Mouse (Mus musculus): ENCODE results near the gene Cend1. TPM values are rescaled to one million over a fixed set of nuclear protein-coding genes. Genes with fewer than 3 reads are reported as not detected.

The Cend1 gene
- 0.25 TPM in 2 replicates for polyA plus RNA-seq (2015; fragmentation: Nextera tagmentation; extraction: Ambion mirVana)

DNA sequence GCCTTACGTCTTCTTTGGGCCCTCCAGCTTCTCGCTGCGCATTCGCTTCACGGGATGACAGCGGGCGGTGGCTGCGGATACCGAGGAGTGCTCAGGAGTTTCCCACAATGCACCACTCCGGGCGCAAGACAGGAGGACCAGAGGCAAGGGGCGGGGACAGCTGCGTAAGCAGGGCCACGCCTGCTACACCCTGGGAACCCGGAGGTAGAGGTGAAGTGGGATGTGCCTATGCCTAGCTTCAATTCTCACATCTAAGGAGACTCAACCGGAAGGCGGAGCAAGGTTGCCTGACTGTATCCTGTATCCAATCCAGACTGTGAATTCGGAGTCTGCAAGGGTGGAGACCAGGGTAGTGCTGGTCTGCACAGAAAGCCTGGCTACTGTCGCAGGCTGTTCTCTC, at the start of gene Cend1:
Gene Cend1 (minus strand): TSS at position 182 of the 400 bp plus-strand sequence.
- ATAC-seq, result peak; percentile 43
- Histone ChIP-seq H3K9ac (replicated peaks; ENCODE audit: low read depth) (no peak within 1 kb of the TSS), H3K9me3 (ENCODE audit: low read length) (no peaks in the 10 kb centered on the region)

GRCm38 (mm10) chr7:141478270-141478748, 49.0 kb upstream of the Cend1 start:
- H3K4me2 ChIP-seq (replicated peaks; ENCODE audit: low read depth, low read length), result no peak overlapping the region; the same call in 1 of the 2 replicates
- 0 out of 2 replicates have a peak, but pooled peaks cover 3% of the 10 kb centered on the region for H3K27me3 ChIP-seq (replicated peaks; ENCODE audit: insufficient read depth, low read length)
- no peak for ATAC-seq
- TF ChIP-seq CTCF (IDR thresholded peaks at IDR 0.05) (no peak), EP300 (IDR thresholded peaks at IDR 0.05) (no peak)
- H3K4me3 ChIP-seq (ENCODE audit: low read depth, low read length), result no peak overlapping the region
- H3K4me1 ChIP-seq (ENCODE audit: insufficient read depth, low read depth, low read length), result peaks cover 45% of the 10 kb centered on the region
- no peaks in the 10 kb centered on the region for H3K9me3 ChIP-seq (ENCODE audit: low read length)
- H3K27ac ChIP-seq (ENCODE audit: low read length), result peak overlapping the region; percentile 98
- no peak overlapping the region; the same call in 1 of the 2 replicates for H3K9ac ChIP-seq (replicated peaks; ENCODE audit: low read depth)
- no peaks in the 10 kb centered on the region for H3K36me3 ChIP-seq (ENCODE audit: insufficient read depth, low read length)
- DNase-seq (ENCODE audit: low spot score), result no peak
- WGBS, result 42% methylated on average over 5 of the region's 5 CpGs

More for the DNA sequence above, at the start of gene Cend1:
- TF ChIP-seq CTCF (IDR thresholded peaks at IDR 0.05), result no peak
- TF ChIP-seq EP300 (IDR thresholded peaks at IDR 0.05), result no peak
- Histone ChIP-seq H3K36me3 (ENCODE audit: insufficient read depth, low read length) (no peaks in the 10 kb centered on the region; the same call in 1 of the 2 replicates), H3K27me3 (replicated peaks; ENCODE audit: insufficient read depth, low read length) (no peaks in the 10 kb centered on the region), H3K4me1 (ENCODE audit: insufficient read depth, low read depth, low read length) (peaks cover 2% of the 10 kb centered on the region), H3K27ac (ENCODE audit: low read length) (no peak within 1 kb of the TSS), H3K4me3 (ENCODE audit: low read depth, low read length) (no peak within 1 kb of the TSS), H3K4me2 (replicated peaks; ENCODE audit: low read depth, low read length) (no peak within 1 kb of the TSS)
- WGBS, result 6% methylated on average over 19 of the region's 19 CpGs
- peak; percentile 26 for DNase-seq (ENCODE audit: low spot score)

DNA sequence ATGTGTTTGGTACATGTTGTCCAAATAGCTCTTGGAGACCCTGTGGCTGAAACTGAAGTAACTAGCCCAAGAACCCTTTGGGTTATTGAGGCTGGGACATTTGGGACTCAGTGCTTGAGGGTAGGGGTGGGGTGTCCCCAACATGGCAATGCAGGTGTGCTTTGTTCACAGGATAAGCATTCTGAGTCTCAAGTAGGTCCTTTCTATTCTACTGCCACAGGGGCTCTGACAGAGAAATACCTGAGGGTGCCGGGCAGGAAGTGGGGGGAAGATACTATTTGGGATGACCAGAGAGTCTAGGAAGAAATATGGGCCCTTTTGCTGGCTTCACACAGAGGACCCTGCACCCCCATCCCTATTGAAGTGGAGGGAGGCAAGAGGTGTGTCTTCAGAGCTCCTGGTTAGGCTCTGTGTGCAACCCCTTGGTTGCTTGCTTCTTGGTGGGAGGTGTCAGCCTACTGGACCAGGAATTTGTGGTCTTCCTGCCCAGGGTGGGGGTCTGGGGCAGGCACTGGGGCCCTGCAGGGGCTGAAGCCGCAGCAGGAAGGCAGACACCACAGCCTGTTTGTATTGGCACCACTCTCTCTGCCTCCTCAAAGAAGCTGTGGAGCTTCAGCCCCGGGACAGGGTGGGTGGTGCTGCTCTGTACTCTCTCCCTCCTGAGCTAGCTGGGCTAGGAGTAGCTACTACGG, 48.4 kb upstream of the Cend1 start:
- Histone ChIP-seq H3K4me3 (ENCODE audit: low read depth, low read length) (no peak overlapping the region), H3K9ac (replicated peaks; ENCODE audit: low read depth) (no peak overlapping the region; the same call in 1 of the 2 replicates), H3K27ac (ENCODE audit: low read length) (peak overlapping the region; percentile 98), H3K4me1 (ENCODE audit: insufficient read depth, low read depth, low read length) (peaks cover 44% of the 10 kb centered on the region), H3K36me3 (ENCODE audit: insufficient read depth, low read length) (no peaks in the 10 kb centered on the region), H3K27me3 (replicated peaks; ENCODE audit: insufficient read depth, low read length) (0 out of 2 replicates have a peak, but pooled peaks cover 3% of the 10 kb centered on the region), H3K9me3 (ENCODE audit: low read length) (no peaks in the 10 kb centered on the region), H3K4me2 (replicated peaks; ENCODE audit: low read depth, low read length) (peak overlapping the region; percentile 94)
- TF ChIP-seq EP300 (IDR thresholded peaks at IDR 0.05) (no peak), CTCF (IDR thresholded peaks at IDR 0.05) (no peak)
- ATAC-seq (no peak), DNase-seq (ENCODE audit: low spot score) (no peak)
- WGBS, result 8% methylated on average over 4 of the region's 4 CpGs

DNA sequence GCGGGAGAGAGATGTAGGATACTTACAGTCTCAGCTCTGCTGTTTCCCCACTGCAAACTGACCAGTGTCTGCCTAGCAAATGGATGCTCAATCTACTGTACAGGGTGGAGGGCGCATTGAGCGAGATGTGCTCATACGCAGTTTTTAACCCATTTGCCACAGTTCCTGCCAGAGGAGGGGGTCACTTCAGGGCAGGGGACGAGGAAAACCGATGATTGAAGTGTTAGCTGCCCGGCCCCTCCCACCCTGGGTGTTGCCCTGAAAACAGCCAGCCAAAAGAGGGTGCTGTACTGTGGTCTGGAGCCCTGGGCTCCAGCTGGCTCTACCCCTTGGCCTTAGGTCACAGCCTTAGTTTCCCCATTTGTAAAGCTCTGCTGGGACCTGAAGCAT, 47.7 kb upstream of the Cend1 start:
- ATAC-seq, result peak; percentile 16; the same call in 1 of the 2 replicates
- Histone ChIP-seq H3K9me3 (ENCODE audit: low read length) (no peaks in the 10 kb centered on the region), H3K27ac (ENCODE audit: low read length) (peak overlapping the region; percentile 98), H3K4me1 (ENCODE audit: insufficient read depth, low read depth, low read length) (peaks cover 36% of the 10 kb centered on the region), H3K4me3 (ENCODE audit: low read depth, low read length) (peak overlapping the region; percentile 68), H3K4me2 (replicated peaks; ENCODE audit: low read depth, low read length) (peak overlapping the region; percentile 94), H3K27me3 (replicated peaks; ENCODE audit: insufficient read depth, low read length) (0 out of 2 replicates have a peak, but pooled peaks cover 3% of the 10 kb centered on the region), H3K36me3 (ENCODE audit: insufficient read depth, low read length) (peaks cover 3% of the 10 kb centered on the region; the same call in 1 of the 2 replicates), H3K9ac (replicated peaks; ENCODE audit: low read depth) (peak overlapping the region; percentile 36)
- no peak for DNase-seq (ENCODE audit: low spot score)
- TF ChIP-seq CTCF (IDR thresholded peaks at IDR 0.05) (peak; percentile 48), EP300 (IDR thresholded peaks at IDR 0.05) (no peak)
- 1% methylated on average over 7 of the region's 7 CpGs for WGBS

DNA sequence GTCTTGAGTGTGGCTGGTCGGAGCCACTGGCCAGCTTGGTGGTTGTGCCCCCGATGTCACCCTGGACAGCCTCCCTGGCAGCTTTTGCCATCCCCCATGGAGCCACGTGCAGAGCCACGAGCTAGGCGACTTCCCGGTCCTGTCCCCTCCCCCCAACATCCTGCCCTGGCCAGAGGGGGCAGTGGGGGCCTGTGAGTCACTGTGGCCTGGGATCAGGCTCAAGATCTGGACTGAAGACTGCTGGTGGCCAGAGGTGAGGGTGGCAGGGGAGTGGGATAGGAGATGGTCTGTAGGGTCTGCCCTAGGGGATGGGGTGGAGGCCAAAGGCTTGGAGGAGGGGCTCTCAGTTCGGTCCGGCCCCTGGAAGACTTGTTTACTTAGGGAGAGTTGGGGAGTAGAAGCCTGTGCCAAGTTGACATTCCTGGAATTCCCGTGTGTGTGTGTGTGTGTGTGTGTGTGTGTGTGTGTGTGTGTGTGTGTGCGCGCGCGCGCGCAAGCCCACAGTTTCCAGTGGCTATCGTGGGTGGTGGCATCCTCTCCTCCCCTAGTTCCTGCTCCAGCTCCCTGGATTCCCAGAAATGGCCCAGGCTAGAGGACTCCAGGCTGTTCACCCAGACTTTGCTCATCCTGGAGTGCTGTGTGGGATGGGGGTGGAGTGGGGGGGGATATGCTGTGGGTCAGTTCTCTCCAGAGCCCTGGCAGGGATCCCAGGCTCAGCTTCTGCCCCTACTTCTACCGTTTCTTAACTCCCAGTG, 47.1 kb upstream of the Cend1 start:
- no peaks in the 10 kb centered on the region for H3K9me3 ChIP-seq (ENCODE audit: low read length)
- H3K4me2 ChIP-seq (replicated peaks; ENCODE audit: low read depth, low read length), result peak overlapping the region; percentile 94
- peak; percentile 91 for TF ChIP-seq EP300 (IDR thresholded peaks at IDR 0.05)
- TF ChIP-seq CTCF (IDR thresholded peaks at IDR 0.05), result peak; percentile 75
- no peaks in the 10 kb centered on the region for H3K27me3 ChIP-seq (replicated peaks; ENCODE audit: insufficient read depth, low read length)
- 3% methylated on average over 8 of the region's 17 CpGs for WGBS
- DNase-seq (ENCODE audit: low spot score) (peak; percentile 96), ATAC-seq (peak; percentile 86)
- peak overlapping the region; percentile 77 for H3K9ac ChIP-seq (replicated peaks; ENCODE audit: low read depth)
- H3K27ac ChIP-seq (ENCODE audit: low read length), result peak overlapping the region; percentile 98
- H3K36me3 ChIP-seq (ENCODE audit: insufficient read depth, low read length), result peaks cover 5% of the 10 kb centered on the region
- peaks cover 31% of the 10 kb centered on the region for H3K4me1 ChIP-seq (ENCODE audit: insufficient read depth, low read depth, low read length)
- peak overlapping the region; percentile 68 for H3K4me3 ChIP-seq (ENCODE audit: low read depth, low read length)

- peak overlapping the region; percentile 98 for H3K27ac ChIP-seq (ENCODE audit: low read length)
- TF ChIP-seq CTCF (IDR thresholded peaks at IDR 0.05), result no peak
- no peak for TF ChIP-seq EP300 (IDR thresholded peaks at IDR 0.05)
- H3K4me3 ChIP-seq (ENCODE audit: low read depth, low read length), result peak overlapping the region; percentile 68
- whole genome bisulfite sequencing, result under 1% methylated on average over 12 of the region's 12 CpGs
- H3K27me3 ChIP-seq (replicated peaks; ENCODE audit: insufficient read depth, low read length), result no peaks in the 10 kb centered on the region
- H3K9me3 ChIP-seq (ENCODE audit: low read length), result no peaks in the 10 kb centered on the region
- peak overlapping the region; percentile 94 for H3K4me2 ChIP-seq (replicated peaks; ENCODE audit: low read depth, low read length)
- peaks cover 26% of the 10 kb centered on the region for H3K4me1 ChIP-seq (ENCODE audit: insufficient read depth, low read depth, low read length)
- H3K9ac ChIP-seq (replicated peaks; ENCODE audit: low read depth), result peak overlapping the region; percentile 77
- DNase-seq (ENCODE audit: low spot score), result peak; percentile 58
- ATAC-seq, result no peak
- H3K36me3 ChIP-seq (ENCODE audit: insufficient read depth, low read length), result peaks cover 11% of the 10 kb centered on the region
Observed at GRCm38 (mm10) chr7:141475805-141476158, 46.5 kb upstream of the Cend1 start.
